Mouse (Mus musculus) lung, postnatal 0 days (tissue): ENCODE data around the gene Tfap2c. TPM values are rescaled to one million over a fixed set of nuclear protein-coding genes. Genes with fewer than 3 reads are reported as not detected.

ENCODE experiments used
- ATAC-seq: fragments of 200-750 bp; cut with Nextera tagmentation; 2 replicates; pipeline ENCODE4 v1.8.0; 2017; ENCODE audit warnings: moderate library complexity
- DNase-seq: peaks from one replicate; pipeline ENCODE4 v3.0.0-alpha.2; 2016; ENCODE audit warnings: low spot score
- H3K27ac ChIP-seq: fragments of 300-500 bp; sonication (generic); 2 replicates; pipeline ENCODE4 v1.5.1; 2014; ENCODE audit warnings: antibody characterized with exemption, mild to moderate bottlenecking, low read length, mixed read lengths
- H3K27me3 ChIP-seq: fragments of 300-500 bp; sonication (generic); replicated peaks from 2 replicates; pipeline ENCODE4 v1.6.1; 2014; ENCODE audit warnings: low read length, mixed read lengths; ENCODE audit not compliant: insufficient read depth
- H3K36me3 ChIP-seq: fragments of 300-500 bp; sonication (generic); 2 replicates; pipeline ENCODE4 v1.6.1; 2014; ENCODE audit warnings: low read length, mixed read lengths; ENCODE audit not compliant: insufficient read depth
- H3K4me1 ChIP-seq: fragments of 300-500 bp; sonication (generic); 2 replicates; pipeline ENCODE4 v1.6.1; 2014; ENCODE audit warnings: antibody characterized with exemption, low read depth, low read length, mixed read lengths; ENCODE audit not compliant: insufficient read depth
- H3K4me2 ChIP-seq: fragments of 300-500 bp; sonication (generic); replicated peaks from 2 replicates; pipeline ENCODE4 v1.6.1; 2014; ENCODE audit warnings: low read depth, mild to moderate bottlenecking, low read length, moderate library complexity, mixed read lengths
- H3K4me3 ChIP-seq: fragments of 300-500 bp; sonication (generic); 2 replicates; pipeline ENCODE4 v1.5.1; 2014; ENCODE audit warnings: low read depth, low read length
- H3K9ac ChIP-seq: fragments of 300-500 bp; sonication (generic); replicated peaks from 2 replicates; pipeline ENCODE4 v1.6.1; 2014; ENCODE audit warnings: low read depth, mild to moderate bottlenecking
- H3K9me3 ChIP-seq: fragments of 300-500 bp; sonication (generic); 2 replicates; pipeline ENCODE4 v1.6.1; 2016; ENCODE audit warnings: low read length, mixed read lengths
- CTCF ChIP-seq: IDR thresholded peaks from 2 replicates; pipeline ENCODE4 v1.5.1; 2016; ENCODE audit warnings: antibody characterized with exemption, mild to moderate bottlenecking
- EP300 ChIP-seq: IDR thresholded peaks from 2 replicates; pipeline ENCODE4 v1.6.1; 2016; ENCODE audit warnings: antibody characterized with exemption, mild to moderate bottlenecking, control low read depth
- WGBS: fragments of 180-500 bp; shearing (Covaris S2); extraction: QIAGEN DNeasy Blood & Tissue Kit; methylation state at CpG from one replicate; pipeline ENCODE4 v1.1.7; 2014; 5-methylcytosine and 5-hydroxymethylcytosine counted together
- polyA plus RNA-seq: library from polyadenylated mRNA; unstranded; fragments of >200 nt; fragmentation: Nextera tagmentation; extraction: Ambion mirVana; gene quantifications from 2 replicates; pipeline ENCODE4 v1.2.1, GENCODE M21; 2015

The Tfap2c gene
- polyA plus RNA-seq, 1 experiment from 2014 or later, result not detected

- H3K9me3 ChIP-seq, result no peaks in the 10 kb centered on the region
- H3K27me3 ChIP-seq, result peaks cover 81% of the 10 kb centered on the region
- H3K4me1 ChIP-seq, result peaks cover 10% of the 10 kb centered on the region
- H3K4me3 ChIP-seq, result peak overlapping the region; percentile 31
- ATAC-seq (peak; percentile 39), DNase-seq (peak; percentile 25)
- WGBS, result under 1% methylated on average over 59 of the region's 62 CpGs
- no peaks in the 10 kb centered on the region for H3K36me3 ChIP-seq
- H3K27ac ChIP-seq, result no peak overlapping the region
- no peak overlapping the region for H3K9ac ChIP-seq
- TF ChIP-seq EP300 (no peak), CTCF (peak; percentile 81)
- peak overlapping the region; percentile 51; the same call in 1 of the 2 replicates for H3K4me2 ChIP-seq
These were observed 1.1 kb downstream of the Tfap2c start for GRCm38 (mm10) chr2:172550364-172551080.

- H3K27me3 ChIP-seq, result peaks cover 75% of the 10 kb centered on the region
- H3K4me2 ChIP-seq, result no peak overlapping the region
- no peak for DNase-seq
- no peaks in the 10 kb centered on the region for H3K36me3 ChIP-seq
- H3K9me3 ChIP-seq, result no peaks in the 10 kb centered on the region
- H3K4me3 ChIP-seq, result peak overlapping the region; percentile 1; the same call in 1 of the 2 replicates
- H3K27ac ChIP-seq, result no peak overlapping the region
- H3K9ac ChIP-seq, result no peak overlapping the region
- no peak for TF ChIP-seq CTCF
- TF ChIP-seq EP300, result no peak
- peaks cover 10% of the 10 kb centered on the region for H3K4me1 ChIP-seq
- WGBS, result under 1% methylated on average over 55 of the region's 57 CpGs
- ATAC-seq, result no peak
These were observed 1.8 kb downstream of the Tfap2c start for GRCm38 (mm10) chr2:172551081-172551720.

DNA sequence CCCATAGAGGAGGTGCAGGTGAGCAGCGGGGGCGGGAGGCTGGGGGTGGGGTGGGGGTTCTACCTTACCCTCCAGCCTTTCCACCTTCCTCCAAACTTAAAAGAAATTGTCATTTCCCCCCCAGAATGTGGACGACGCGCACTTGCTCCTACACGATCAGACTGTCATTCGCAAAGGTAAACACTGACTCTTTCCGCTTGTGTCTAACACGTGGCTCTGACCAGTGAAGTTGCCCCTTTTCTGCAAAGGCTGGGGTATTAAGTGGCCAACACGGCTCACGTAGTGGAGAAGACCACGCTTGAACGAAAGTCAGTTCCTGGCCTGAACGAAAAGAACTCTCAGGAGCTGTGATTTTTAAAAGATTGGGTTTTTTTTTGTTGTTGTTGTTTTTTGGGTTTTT, 2.5 kb downstream of the Tfap2c start:
- TF ChIP-seq CTCF, result no peak
- no peak for TF ChIP-seq EP300
- 3% methylated on average over 14 of the region's 14 CpGs for WGBS
- Histone ChIP-seq H3K4me1 (peaks cover 10% of the 10 kb centered on the region), H3K4me3 (0 out of 2 replicates have a peak overlapping the region, but pooled peaks have one; percentile 1), H3K36me3 (no peaks in the 10 kb centered on the region), H3K27me3 (peaks cover 68% of the 10 kb centered on the region), H3K4me2 (no peak overlapping the region), H3K27ac (no peak overlapping the region), H3K9ac (no peak overlapping the region), H3K9me3 (no peaks in the 10 kb centered on the region)
- ATAC-seq, result no peak
- DNase-seq, result no peak

DNA sequence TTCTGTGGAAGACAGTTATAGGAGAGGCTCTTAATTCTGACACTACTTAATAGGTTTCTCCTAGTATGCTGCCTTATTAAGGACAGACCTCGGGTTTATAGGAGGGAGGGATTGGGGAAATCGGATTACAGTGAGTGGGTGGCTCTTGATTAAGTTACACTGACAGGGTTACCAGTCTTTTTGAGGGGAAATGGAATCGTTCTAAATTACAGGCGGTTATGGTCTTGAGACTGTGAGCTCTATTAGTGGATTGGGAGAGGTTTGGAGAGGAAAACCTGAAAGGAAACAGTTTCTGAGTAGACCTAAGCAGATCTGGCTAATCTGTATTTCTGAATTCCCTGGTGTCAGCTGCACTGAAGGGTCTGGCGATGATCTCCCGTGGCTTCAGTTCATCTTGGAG, 3.3 kb downstream of the Tfap2c start:
- Histone ChIP-seq H3K9me3 (no peaks in the 10 kb centered on the region), H3K27ac (no peak overlapping the region), H3K9ac (no peak overlapping the region), H3K36me3 (no peaks in the 10 kb centered on the region), H3K4me1 (peaks cover 10% of the 10 kb centered on the region), H3K27me3 (peaks cover 60% of the 10 kb centered on the region), H3K4me2 (no peak overlapping the region), H3K4me3 (no peak overlapping the region)
- DNase-seq (no peak), ATAC-seq (no peak)
- 7% methylated on average over 6 of the region's 6 CpGs for WGBS
- TF ChIP-seq CTCF (no peak), EP300 (no peak)

DNA sequence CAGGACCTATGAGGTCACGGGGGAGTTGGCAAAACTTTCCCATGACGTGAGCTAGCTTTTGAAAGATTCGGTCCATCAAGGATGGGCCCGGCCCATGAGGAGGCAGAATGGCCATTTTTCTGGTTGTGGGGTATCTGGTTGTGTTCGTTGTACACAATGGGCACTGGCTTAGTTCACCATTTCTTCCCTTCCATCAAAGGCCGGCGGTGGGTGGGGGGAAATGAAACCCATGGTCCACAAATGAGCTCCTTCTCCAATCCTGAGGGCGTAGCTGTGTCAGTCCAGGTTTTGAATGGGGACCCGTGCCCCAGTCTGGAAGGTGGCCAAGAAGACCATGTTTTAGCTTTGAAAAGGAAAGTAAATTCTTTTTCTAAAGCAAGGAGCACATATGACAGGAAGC, 4.8 kb downstream of the Tfap2c start:
- 65% methylated on average over 9 of the region's 9 CpGs for WGBS
- DNase-seq (no peak), ATAC-seq (no peak)
- Histone ChIP-seq H3K4me2 (no peak overlapping the region), H3K4me3 (no peak overlapping the region), H3K36me3 (no peaks in the 10 kb centered on the region), H3K27ac (no peak overlapping the region), H3K27me3 (peaks cover 45% of the 10 kb centered on the region), H3K9ac (no peak overlapping the region), H3K4me1 (peaks cover 10% of the 10 kb centered on the region), H3K9me3 (no peaks in the 10 kb centered on the region)
- TF ChIP-seq CTCF (no peak), EP300 (no peak)

DNA sequence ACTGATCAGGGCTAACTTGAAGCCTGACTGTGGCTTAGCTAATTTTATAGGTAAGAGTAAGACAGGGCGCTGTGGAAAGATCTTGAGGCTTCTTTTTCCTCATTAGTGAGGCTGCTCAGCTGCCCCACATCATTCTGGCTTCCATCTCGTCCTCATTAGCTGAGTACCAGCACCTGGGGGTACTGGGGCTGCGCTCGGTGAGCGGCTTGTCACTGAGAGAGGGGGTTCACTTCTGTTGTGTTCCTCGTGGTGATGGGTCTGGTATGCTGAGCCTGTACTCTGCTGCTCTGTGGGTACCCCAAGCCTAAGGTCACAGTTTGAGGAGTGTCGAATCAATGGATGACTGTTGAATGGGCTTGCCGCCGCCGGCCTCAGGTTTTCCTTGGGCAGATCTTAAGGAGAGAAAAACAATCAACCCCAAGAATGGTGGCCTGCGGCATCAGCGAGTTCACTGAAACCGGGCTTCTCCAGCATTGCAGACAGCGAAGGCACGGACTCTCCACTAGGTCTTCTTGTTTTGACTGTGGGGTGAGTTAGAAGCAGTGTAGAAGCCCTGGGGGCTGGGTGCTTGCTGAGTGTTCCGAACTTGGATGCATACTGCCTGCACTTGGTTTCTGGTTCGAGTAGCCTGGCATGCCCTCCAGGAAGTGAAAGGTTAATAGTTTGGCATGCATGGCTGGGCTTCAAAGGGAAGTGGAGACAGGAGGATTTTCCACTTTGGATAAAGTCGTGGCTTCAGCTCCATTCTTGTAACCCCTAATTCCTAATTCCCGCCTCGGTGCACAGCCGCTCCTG, 9.5 kb downstream of the Tfap2c start:
- Histone ChIP-seq H3K27me3 (no peaks in the 10 kb centered on the region; the same call in 1 of the 2 replicates), H3K27ac (no peak overlapping the region), H3K4me1 (no peaks in the 10 kb centered on the region), H3K9ac (no peak overlapping the region), H3K9me3 (no peaks in the 10 kb centered on the region), H3K36me3 (no peaks in the 10 kb centered on the region), H3K4me3 (no peak overlapping the region), H3K4me2 (no peak overlapping the region)
- WGBS, result 56% methylated on average over 21 of the region's 21 CpGs
- no peak for ATAC-seq
- TF ChIP-seq EP300 (no peak), CTCF (no peak)
- no peak for DNase-seq
